Mouse (Mus musculus) T-helper 1 cell (primary cell): ENCODE data around the gene Fbxo40.

ENCODE experiments used
- in situ Hi-C: fragments of 300-600 bp; cut with MboI, MseI; formaldehyde crosslinking; loops from one replicate; pipeline ENCODE4 v1.15.1; 2025; ENCODE audit warnings: high pct_unique_total_duplicates

Gene Fbxo40

GRCm38 (mm10) chr16:36989999-36990625, at the start of gene Fbxo40:
Fbxo40 (minus strand) TSS chr16:36990467.
- in situ Hi-C loops: no loop called here

- in situ Hi-C loops: no loop called here
Observed at GRCm38 (mm10) chr16:37034751-37035150, 44.5 kb upstream of the Fbxo40 start.

GRCm38 (mm10) chr16:37031996-37032395, 41.7 kb upstream of the Fbxo40 start:
- in situ Hi-C loops: no loop called here

- in situ Hi-C loops: no loop called here
Observed at GRCm38 (mm10) chr16:37027581-37027980, 37.3 kb upstream of the Fbxo40 start.

- in situ Hi-C loops: loop anchor here (5.0 kb wide), 1 partner anchor 80 kb away; the partner anchor contains the start of gene Hcls1
Observed at GRCm38 (mm10) chr16:37012336-37012735, 22.1 kb upstream of the Fbxo40 start.

- in situ Hi-C loops: loop anchor here (5.0 kb wide), 1 partner anchor 80 kb away; the partner anchor contains the start of gene Hcls1
Observed at GRCm38 (mm10) chr16:37011922-37012289, 21.6 kb upstream of the Fbxo40 start.

- in situ Hi-C loops: loop anchor here (5.0 kb wide), 1 partner anchor 79 kb away; the partner anchor contains the start of gene Hcls1
Observed at GRCm38 (mm10) chr16:37011061-37011921, 21.0 kb upstream of the Fbxo40 start, which contains the start of gene Polq. Polq (plus strand) TSS chr16:37011786.

GRCm38 (mm10) chr16:37010370-37010769, 20.1 kb upstream of the Fbxo40 start:
- in situ Hi-C loops: loop anchor here (5.0 kb wide), 1 partner anchor 78 kb away; the partner anchor contains the start of gene Hcls1

GRCm38 (mm10) chr16:37009262-37009661, 19.0 kb upstream of the Fbxo40 start:
- in situ Hi-C loops: loop anchor here (5.0 kb wide), 2 partner anchors 122 to 292 kb away; no protein-coding TSS in a partner anchor

- in situ Hi-C loops: no loop called here
Observed at GRCm38 (mm10) chr16:36999366-36999972, 9.2 kb upstream of the Fbxo40 start.

GRCm38 (mm10) chr16:36997650-36998049, 7.4 kb upstream of the Fbxo40 start:
- in situ Hi-C loops: no loop called here

GRCm38 (mm10) chr16:36989493-36989892, 774 bp downstream of the Fbxo40 start:
- in situ Hi-C loops: no loop called here

GRCm38 (mm10) chr16:36988066-36988465, 2.2 kb downstream of the Fbxo40 start:
- in situ Hi-C loops: no loop called here

GRCm38 (mm10) chr16:36987399-36987798, 2.9 kb downstream of the Fbxo40 start:
- in situ Hi-C loops: no loop called here

- in situ Hi-C loops: no loop called here
Observed at GRCm38 (mm10) chr16:36985636-36986042, 4.6 kb downstream of the Fbxo40 start.

GRCm38 (mm10) chr16:36983796-36984195, 6.5 kb downstream of the Fbxo40 start:
- in situ Hi-C loops: no loop called here

GRCm38 (mm10) chr16:36979127-36979526, 11.1 kb downstream of the Fbxo40 start:
- in situ Hi-C loops: no loop called here

- in situ Hi-C loops: no loop called here
Observed at GRCm38 (mm10) chr16:36963415-36963814, 26.9 kb downstream of the Fbxo40 start.

- in situ Hi-C loops: no loop called here
Observed at GRCm38 (mm10) chr16:36955106-36955505, 35.2 kb downstream of the Fbxo40 start.

GRCm38 (mm10) chr16:36951029-36951428, 39.2 kb downstream of the Fbxo40 start:
- in situ Hi-C loops: no loop called here

GRCm38 (mm10) chr16:36949614-36950336, 40.5 kb downstream of the Fbxo40 start:
- in situ Hi-C loops: loop anchor here (25.0 kb wide), 1 partner anchor 588 kb away; the partner anchor contains the start of genes Gtf2e1 and Rabl3
